Mouse (Mus musculus) liver, postnatal 0 days (tissue): ENCODE results near the gene Gm36079.
"Not testable (repeated sequence)": the region's sequence is repeated elsewhere in the genome, so short reads cannot be mapped to it uniquely, and the experiment has no call there.

Source experiments
- CTCF ChIP-seq: sonication (generic); IDR thresholded peaks from 2 replicates; pipeline ENCODE4 v1.5.1; 2016; ENCODE audit warnings: antibody characterized with exemption, low read depth
- EP300 ChIP-seq: IDR thresholded peaks from 2 replicates; pipeline ENCODE4 v1.6.1; 2016; ENCODE audit warnings: antibody characterized with exemption, low read depth, mild to moderate bottlenecking

- not testable (repeated sequence) for TF ChIP-seq EP300, CTCF
These were observed 36.8 kb upstream of the Gm36079 start for GRCm38 (mm10) chr13:120063439-120064089.
